Mouse (Mus musculus) testis, adult 2 months (tissue): ENCODE data around the gene Ptcd2.

Experiments used
- CTCF ChIP-seq: fragments of 200-500 bp; IDR thresholded peaks from 2 replicates; pipeline ENCODE4 v1.5.1; 2012; ENCODE audit warnings: low read depth, mild to moderate bottlenecking, inconsistent platforms, low read length, moderate library complexity; ENCODE audit not compliant: control insufficient read depth, insufficient read depth, insufficient replicate concordance
- POLR2A ChIP-seq: fragments of 200-500 bp; IDR thresholded peaks from 2 replicates; pipeline ENCODE4 v1.6.1; 2012; ENCODE audit warnings: low read depth, mild to moderate bottlenecking, inconsistent platforms, low read length, moderate library complexity; ENCODE audit not compliant: control insufficient read depth

GRCm38 (mm10) chr13:99358921-99359320, 14.4 kb upstream of the Ptcd2 start:
- no peak for TF ChIP-seq CTCF
- no peak for TF ChIP-seq POLR2A
